Mouse (Mus musculus): Measurements from ENCODE around the gene Olfr102. TPM values are rescaled to one million over a fixed set of nuclear protein-coding genes. Genes with fewer than 3 reads are reported as not detected.

Olfr102 gene
- polyA plus RNA-seq (2014; fragmentation: Nextera tagmentation; extraction: Ambion mirVana): not detected in 2 replicates

GRCm38 (mm10) chr17:37316954-37317353, at the start of gene Olfr102:
TSS of gene Olfr102 (minus strand) at chr17:37317054.
- Histone ChIP-seq H3K4me3 (ENCODE audit: low read depth, low read length) (no peak within 1 kb of the TSS), H3K9ac (ENCODE audit: low read depth, low read length) (no peak within 1 kb of the TSS), H3K27ac (ENCODE audit: low read depth, low read length) (no peak within 1 kb of the TSS), H3K9me3 (ENCODE audit: control insufficient read depth, low read length) (no peaks in the 10 kb centered on the region), H3K4me1 (replicated peaks; ENCODE audit: control insufficient read depth, insufficient read depth, low read length) (no peaks in the 10 kb centered on the region), H3K4me2 (replicated peaks; ENCODE audit: low read depth, low read length) (no peak within 1 kb of the TSS), H3K27me3 (ENCODE audit: control insufficient read depth, insufficient read depth, low read length) (no peaks in the 10 kb centered on the region), H3K36me3 (ENCODE audit: control insufficient read depth, insufficient read depth, low read length) (no peaks in the 10 kb centered on the region)
- DNase-seq (ENCODE audit: low spot score): no peak
- ATAC-seq (ENCODE audit: low FRiP score): no peak

GRCm38 (mm10) chr17:37359282-37359681, 42.4 kb upstream of the Olfr102 start, which contains the start of gene Olfr104-ps:
TSS of gene Olfr104-ps (plus strand) at chr17:37359582.
- Histone ChIP-seq H3K36me3 (ENCODE audit: control insufficient read depth, insufficient read depth, low read length) (no peaks in the 10 kb centered on the region), H3K27me3 (ENCODE audit: control insufficient read depth, insufficient read depth, low read length) (no peaks in the 10 kb centered on the region)

GRCm38 (mm10) chr17:37339598-37339997, 22.7 kb upstream of the Olfr102 start, which contains the start of gene Olfr103:
TSS of gene Olfr103 (minus strand) at chr17:37339698.
- no peak for ATAC-seq (ENCODE audit: low FRiP score)
- 88% methylated on average over 2 of the region's 2 CpGs for WGBS
- no peak for DNase-seq (ENCODE audit: low spot score)

More at GRCm38 (mm10) chr17:37359282-37359681, 42.4 kb upstream of the Olfr102 start, which contains the start of gene Olfr104-ps:
- H3K27ac ChIP-seq (ENCODE audit: low read depth, low read length): no peak within 1 kb of the TSS
- H3K9me3 ChIP-seq (ENCODE audit: control insufficient read depth, low read length): no peaks in the 10 kb centered on the region
- no peak within 1 kb of the TSS for H3K9ac ChIP-seq (ENCODE audit: low read depth, low read length)
- ATAC-seq (ENCODE audit: low FRiP score) (no peak), DNase-seq (ENCODE audit: low spot score) (no peak)
- no peak within 1 kb of the TSS for H3K4me2 ChIP-seq (replicated peaks; ENCODE audit: low read depth, low read length)
- H3K4me1 ChIP-seq (replicated peaks; ENCODE audit: control insufficient read depth, insufficient read depth, low read length): no peaks in the 10 kb centered on the region
- H3K4me3 ChIP-seq (ENCODE audit: low read depth, low read length): no peak within 1 kb of the TSS

GRCm38 (mm10) chr17:37310146-37310699, 6.6 kb downstream of the Olfr102 start:
- WGBS: 50% methylated on average over 2 of the region's 2 CpGs
- ATAC-seq (ENCODE audit: low FRiP score) (no peak), DNase-seq (ENCODE audit: low spot score) (no peak)
- Histone ChIP-seq H3K4me1 (replicated peaks; ENCODE audit: control insufficient read depth, insufficient read depth, low read length) (no peaks in the 10 kb centered on the region), H3K4me3 (ENCODE audit: low read depth, low read length) (no peak overlapping the region), H3K36me3 (ENCODE audit: control insufficient read depth, insufficient read depth, low read length) (no peaks in the 10 kb centered on the region), H3K9me3 (ENCODE audit: control insufficient read depth, low read length) (no peaks in the 10 kb centered on the region), H3K27ac (ENCODE audit: low read depth, low read length) (no peak overlapping the region), H3K9ac (ENCODE audit: low read depth, low read length) (no peak overlapping the region), H3K4me2 (replicated peaks; ENCODE audit: low read depth, low read length) (no peak overlapping the region), H3K27me3 (ENCODE audit: control insufficient read depth, insufficient read depth, low read length) (no peaks in the 10 kb centered on the region)

More at GRCm38 (mm10) chr17:37339598-37339997, 22.7 kb upstream of the Olfr102 start, which contains the start of gene Olfr103:
- H3K27me3 ChIP-seq (ENCODE audit: control insufficient read depth, insufficient read depth, low read length): no peaks in the 10 kb centered on the region
- H3K9me3 ChIP-seq (ENCODE audit: control insufficient read depth, low read length): no peaks in the 10 kb centered on the region
- no peaks in the 10 kb centered on the region for H3K36me3 ChIP-seq (ENCODE audit: control insufficient read depth, insufficient read depth, low read length)
- H3K27ac ChIP-seq (ENCODE audit: low read depth, low read length): no peak within 1 kb of the TSS
- no peak within 1 kb of the TSS for H3K9ac ChIP-seq (ENCODE audit: low read depth, low read length)
- H3K4me2 ChIP-seq (replicated peaks; ENCODE audit: low read depth, low read length): no peak within 1 kb of the TSS
- no peaks in the 10 kb centered on the region for H3K4me1 ChIP-seq (replicated peaks; ENCODE audit: control insufficient read depth, insufficient read depth, low read length)
- H3K4me3 ChIP-seq (ENCODE audit: low read depth, low read length): no peak within 1 kb of the TSS

GRCm38 (mm10) chr17:37308483-37308882, 8.4 kb downstream of the Olfr102 start:
- Histone ChIP-seq H3K4me2 (replicated peaks; ENCODE audit: low read depth, low read length) (no peak overlapping the region), H3K36me3 (ENCODE audit: control insufficient read depth, insufficient read depth, low read length) (no peaks in the 10 kb centered on the region), H3K27ac (ENCODE audit: low read depth, low read length) (no peak overlapping the region), H3K4me3 (ENCODE audit: low read depth, low read length) (no peak overlapping the region), H3K4me1 (replicated peaks; ENCODE audit: control insufficient read depth, insufficient read depth, low read length) (no peaks in the 10 kb centered on the region), H3K9me3 (ENCODE audit: control insufficient read depth, low read length) (no peaks in the 10 kb centered on the region), H3K9ac (ENCODE audit: low read depth, low read length) (no peak overlapping the region), H3K27me3 (ENCODE audit: control insufficient read depth, insufficient read depth, low read length) (no peaks in the 10 kb centered on the region)
- DNase-seq (ENCODE audit: low spot score): peak; percentile 0
- WGBS: 48% methylated on average over 4 of the region's 4 CpGs
- no peak for ATAC-seq (ENCODE audit: low FRiP score)

- H3K4me3 ChIP-seq (ENCODE audit: low read depth, low read length): no peak within 1 kb of the TSS
- WGBS: 80% methylated on average over 4 of the region's 4 CpGs
- no peak within 1 kb of the TSS for H3K9ac ChIP-seq (ENCODE audit: low read depth, low read length)
- no peak within 1 kb of the TSS for H3K27ac ChIP-seq (ENCODE audit: low read depth, low read length)
- H3K27me3 ChIP-seq (ENCODE audit: control insufficient read depth, insufficient read depth, low read length): no peaks in the 10 kb centered on the region
- no peaks in the 10 kb centered on the region for H3K36me3 ChIP-seq (ENCODE audit: control insufficient read depth, insufficient read depth, low read length)
- DNase-seq (ENCODE audit: low spot score): no peak
- no peak within 1 kb of the TSS for H3K4me2 ChIP-seq (replicated peaks; ENCODE audit: low read depth, low read length)
- no peaks in the 10 kb centered on the region for H3K9me3 ChIP-seq (ENCODE audit: control insufficient read depth, low read length)
- H3K4me1 ChIP-seq (replicated peaks; ENCODE audit: control insufficient read depth, insufficient read depth, low read length): no peaks in the 10 kb centered on the region
- ATAC-seq (ENCODE audit: low FRiP score): no peak
These were observed 12.6 kb downstream of the Olfr102 start, which contains the start of gene Olfr101 for GRCm38 (mm10) chr17:37304213-37304612. TSS of gene Olfr101 (minus strand) at chr17:37304313.

GRCm38 (mm10) chr17:37283360-37283759, 33.5 kb downstream of the Olfr102 start, which contains the start of gene Olfr99:
TSS of gene Olfr99 (minus strand) at chr17:37283460.
- Histone ChIP-seq H3K9ac (ENCODE audit: low read depth, low read length) (no peak within 1 kb of the TSS), H3K9me3 (ENCODE audit: control insufficient read depth, low read length) (no peaks in the 10 kb centered on the region), H3K4me2 (replicated peaks; ENCODE audit: low read depth, low read length) (no peak within 1 kb of the TSS), H3K27ac (ENCODE audit: low read depth, low read length) (no peak within 1 kb of the TSS), H3K36me3 (ENCODE audit: control insufficient read depth, insufficient read depth, low read length) (no peaks in the 10 kb centered on the region), H3K4me3 (ENCODE audit: low read depth, low read length) (no peak within 1 kb of the TSS), H3K27me3 (ENCODE audit: control insufficient read depth, insufficient read depth, low read length) (no peaks in the 10 kb centered on the region), H3K4me1 (replicated peaks; ENCODE audit: control insufficient read depth, insufficient read depth, low read length) (no peaks in the 10 kb centered on the region)
- ATAC-seq (ENCODE audit: low FRiP score) (no peak), DNase-seq (ENCODE audit: low spot score) (no peak)
- 79% methylated on average over 1 of the region's 1 CpGs for WGBS

- H3K27ac ChIP-seq (ENCODE audit: low read depth, low read length): no peak overlapping the region
- H3K36me3 ChIP-seq (ENCODE audit: control insufficient read depth, insufficient read depth, low read length): no peaks in the 10 kb centered on the region
- no peaks in the 10 kb centered on the region for H3K27me3 ChIP-seq (ENCODE audit: control insufficient read depth, insufficient read depth, low read length)
- DNase-seq (ENCODE audit: low spot score) (no peak), ATAC-seq (ENCODE audit: low FRiP score) (no peak)
- no peak overlapping the region for H3K4me3 ChIP-seq (ENCODE audit: low read depth, low read length)
- H3K4me2 ChIP-seq (replicated peaks; ENCODE audit: low read depth, low read length): no peak overlapping the region
- H3K4me1 ChIP-seq (replicated peaks; ENCODE audit: control insufficient read depth, insufficient read depth, low read length): no peaks in the 10 kb centered on the region
- no peaks in the 10 kb centered on the region for H3K9me3 ChIP-seq (ENCODE audit: control insufficient read depth, low read length)
- no peak overlapping the region for H3K9ac ChIP-seq (ENCODE audit: low read depth, low read length)
- 91% methylated on average over 1 of the region's 1 CpGs for WGBS
These were observed 36.5 kb downstream of the Olfr102 start for GRCm38 (mm10) chr17:37280331-37280730.

- Histone ChIP-seq H3K4me1 (replicated peaks; ENCODE audit: control insufficient read depth, insufficient read depth, low read length) (no peaks in the 10 kb centered on the region), H3K4me2 (replicated peaks; ENCODE audit: low read depth, low read length) (no peak overlapping the region), H3K27me3 (ENCODE audit: control insufficient read depth, insufficient read depth, low read length) (no peaks in the 10 kb centered on the region), H3K27ac (ENCODE audit: low read depth, low read length) (no peak overlapping the region), H3K4me3 (ENCODE audit: low read depth, low read length) (no peak overlapping the region), H3K36me3 (ENCODE audit: control insufficient read depth, insufficient read depth, low read length) (no peaks in the 10 kb centered on the region), H3K9me3 (ENCODE audit: control insufficient read depth, low read length) (no peaks in the 10 kb centered on the region), H3K9ac (ENCODE audit: low read depth, low read length) (no peak overlapping the region)
- DNase-seq (ENCODE audit: low spot score) (no peak), ATAC-seq (ENCODE audit: low FRiP score) (no peak)
These were observed 40.3 kb downstream of the Olfr102 start for GRCm38 (mm10) chr17:37276573-37276972.

Data from hindbrain, embryonic 11.5 days (tissue).